Mouse (Mus musculus): Measurements from ENCODE around the gene Ephb3. TPM values are rescaled to one million over a fixed set of nuclear protein-coding genes. Genes with fewer than 3 reads are reported as not detected.

Gene Ephb3
- polyA plus RNA-seq, 1 experiment from 2014 or later, result 71.4 TPM

DNA sequence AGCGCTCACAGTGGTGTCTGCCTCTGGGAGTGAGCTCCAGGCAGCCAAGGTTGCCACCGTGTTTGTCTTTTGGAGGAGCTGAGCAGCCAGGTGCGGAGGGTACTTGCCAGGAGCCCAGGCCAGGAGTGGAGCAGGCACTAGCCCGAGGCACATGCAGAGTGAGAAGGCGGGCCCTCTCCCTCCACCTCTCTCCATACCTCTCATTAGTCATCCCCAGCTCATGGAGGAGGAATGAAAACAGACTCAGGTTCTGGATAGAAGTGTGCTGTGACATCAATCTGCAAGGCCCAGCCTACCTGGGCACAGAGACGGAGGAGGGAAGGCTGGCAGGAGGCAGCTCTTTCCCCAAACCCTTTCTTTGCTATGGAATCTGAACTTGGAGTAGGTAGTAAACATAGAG, 22.1 kb downstream of the Ephb3 start:
- 53% methylated on average over 6 of the region's 6 CpGs for WGBS
- Histone ChIP-seq H3K4me3 (no peak overlapping the region), H3K36me3 (peaks cover 41% of the 10 kb centered on the region), H3K9me3 (no peaks in the 10 kb centered on the region), H3K27ac (peak overlapping the region; percentile 72), H3K27me3 (no peaks in the 10 kb centered on the region), H3K4me1 (peaks cover 40% of the 10 kb centered on the region), H3K9ac (no peak overlapping the region), H3K4me2 (no peak overlapping the region)
- no peak for ATAC-seq (ENCODE audit: insufficient number of reproducible peaks, insufficient read depth, low FRiP score, low TSS enrichment, low read depth)

DNA sequence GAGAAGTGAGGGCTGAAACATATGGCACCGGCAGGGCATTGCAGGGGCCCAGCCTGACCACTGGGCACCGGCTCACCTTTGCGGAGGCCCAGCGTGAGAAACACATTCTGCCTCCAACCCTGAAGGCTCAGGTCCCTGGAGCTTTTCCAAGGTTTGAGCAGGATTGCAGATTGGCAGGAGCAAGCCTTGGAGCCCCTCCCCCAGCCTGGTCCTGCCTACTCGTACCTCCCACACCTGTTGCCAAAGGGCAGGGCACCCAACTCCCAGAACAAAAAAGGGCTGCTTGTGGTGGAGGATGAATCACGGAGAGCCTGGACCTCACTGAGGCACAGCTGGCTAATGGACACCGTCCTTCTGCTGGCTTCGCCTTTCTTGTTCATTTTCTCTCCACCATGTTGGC, 30.6 kb downstream of the Ephb3 start:
- Histone ChIP-seq H3K4me1 (peaks cover 37% of the 10 kb centered on the region), H3K9me3 (no peaks in the 10 kb centered on the region), H3K4me3 (no peak overlapping the region), H3K4me2 (no peak overlapping the region), H3K9ac (no peak overlapping the region), H3K36me3 (no peaks in the 10 kb centered on the region), H3K27ac (no peak overlapping the region), H3K27me3 (no peaks in the 10 kb centered on the region)
- WGBS, result 57% methylated on average over 8 of the region's 8 CpGs
- no peak for ATAC-seq (ENCODE audit: insufficient number of reproducible peaks, insufficient read depth, low FRiP score, low TSS enrichment, low read depth)

DNA sequence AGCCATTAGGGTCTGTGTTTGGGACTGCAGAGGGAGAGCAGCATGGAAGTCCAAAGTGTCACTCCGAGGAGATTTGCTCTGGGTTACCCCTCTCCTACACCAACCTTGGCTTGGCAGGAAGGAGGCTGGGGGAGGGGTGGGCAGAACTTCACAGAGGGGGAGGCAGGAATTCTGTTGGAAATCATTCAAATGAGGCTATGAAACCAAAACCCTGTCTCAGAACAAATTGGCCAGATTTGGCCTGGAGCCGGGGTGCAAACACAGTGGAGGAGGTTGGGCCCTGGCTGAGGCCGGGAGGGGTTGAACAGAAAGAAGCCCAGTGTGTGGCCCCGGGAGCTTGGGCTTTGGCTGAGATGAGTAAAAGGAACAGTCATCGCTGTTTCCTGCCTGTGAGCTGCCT, 34.2 kb downstream of the Ephb3 start:
- Histone ChIP-seq H3K27ac (peak overlapping the region; percentile 78), H3K27me3 (no peaks in the 10 kb centered on the region), H3K9ac (no peak overlapping the region), H3K4me2 (peak overlapping the region; percentile 17; the same call in 1 of the 2 replicates), H3K9me3 (no peaks in the 10 kb centered on the region), H3K36me3 (no peaks in the 10 kb centered on the region), H3K4me1 (peaks cover 61% of the 10 kb centered on the region), H3K4me3 (no peak overlapping the region)
- 7% methylated on average over 5 of the region's 5 CpGs for WGBS
- ATAC-seq (ENCODE audit: insufficient number of reproducible peaks, insufficient read depth, low FRiP score, low TSS enrichment, low read depth), result peak; percentile 67; the same call in 1 of the 2 replicates

DNA sequence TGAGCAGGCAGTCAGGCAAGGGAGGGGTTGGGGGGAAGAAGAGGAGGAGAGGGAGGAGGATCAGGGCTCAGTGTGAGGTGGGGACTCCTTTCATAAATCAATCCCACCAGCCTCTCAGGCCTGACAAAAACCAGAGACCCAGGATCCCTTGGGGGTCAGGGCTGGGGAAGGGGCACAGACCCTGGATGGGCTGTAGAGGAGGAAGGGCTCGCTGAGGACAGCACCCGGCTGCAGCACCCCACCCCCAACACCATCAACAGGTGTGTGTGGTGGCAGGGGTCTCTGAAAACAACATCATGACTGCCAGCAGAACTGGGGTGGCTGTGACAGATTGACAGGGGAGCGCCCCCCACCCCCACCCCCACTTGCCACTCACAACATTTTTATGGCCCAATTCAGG, 36.0 kb downstream of the Ephb3 start:
- Histone ChIP-seq H3K4me3 (no peak overlapping the region), H3K4me2 (no peak overlapping the region), H3K9ac (no peak overlapping the region), H3K27ac (peak overlapping the region; percentile 68), H3K36me3 (no peaks in the 10 kb centered on the region), H3K9me3 (no peaks in the 10 kb centered on the region), H3K4me1 (peaks cover 70% of the 10 kb centered on the region), H3K27me3 (no peaks in the 10 kb centered on the region)
- ATAC-seq (ENCODE audit: insufficient number of reproducible peaks, insufficient read depth, low FRiP score, low TSS enrichment, low read depth), result no peak
- 38% methylated on average over 3 of the region's 3 CpGs for WGBS

DNA sequence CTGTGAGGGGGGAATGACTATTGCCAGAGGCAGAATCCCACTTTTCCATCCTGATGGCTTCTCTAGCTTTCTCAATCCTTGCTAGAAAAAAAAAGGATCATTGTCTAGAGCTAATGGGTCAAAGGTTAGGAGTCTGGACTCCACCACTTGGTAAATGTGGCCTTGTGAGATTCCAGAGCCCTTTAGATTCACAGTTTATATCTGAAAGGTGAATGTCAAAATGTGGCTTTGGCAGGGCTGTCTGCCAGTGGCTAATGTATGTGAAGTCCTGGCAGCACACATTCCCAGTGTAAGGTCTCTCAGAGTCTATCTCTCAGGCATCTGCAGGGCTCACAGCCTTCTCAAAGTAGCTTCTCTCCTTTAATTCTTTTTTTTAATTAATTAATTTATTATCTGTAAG, 36.5 kb downstream of the Ephb3 start:
- Histone ChIP-seq H3K27ac (peak overlapping the region; percentile 68), H3K9me3 (no peaks in the 10 kb centered on the region), H3K4me2 (no peak overlapping the region), H3K36me3 (no peaks in the 10 kb centered on the region), H3K9ac (no peak overlapping the region), H3K4me1 (peaks cover 75% of the 10 kb centered on the region), H3K4me3 (no peak overlapping the region), H3K27me3 (no peaks in the 10 kb centered on the region)
- ATAC-seq (ENCODE audit: insufficient number of reproducible peaks, insufficient read depth, low FRiP score, low TSS enrichment, low read depth), result no peak

DNA sequence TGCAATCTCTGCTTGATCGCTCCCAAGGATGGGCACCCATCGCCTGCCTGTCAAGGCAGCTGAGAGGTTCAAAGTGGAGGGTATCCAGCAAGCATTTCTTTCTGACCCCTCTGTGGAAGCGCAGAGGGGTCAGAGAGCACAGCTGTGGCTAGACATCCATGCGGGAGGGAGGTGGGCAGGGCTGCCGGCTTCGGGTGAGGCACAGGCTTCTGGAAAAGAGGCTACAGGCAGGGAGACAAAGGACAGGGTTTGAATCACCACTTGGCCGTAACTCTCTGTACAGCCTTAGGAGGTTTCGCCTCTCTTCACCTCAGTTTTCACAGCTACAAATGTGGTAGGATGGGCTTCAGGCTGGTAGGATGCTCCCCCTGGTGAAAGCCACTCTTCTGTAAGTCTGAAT, 38.4 kb downstream of the Ephb3 start:
- Histone ChIP-seq H3K27ac (no peak overlapping the region), H3K4me2 (no peak overlapping the region), H3K4me1 (peaks cover 88% of the 10 kb centered on the region), H3K9ac (peak overlapping the region; percentile 32; the same call in 1 of the 2 replicates), H3K4me3 (no peak overlapping the region), H3K9me3 (no peaks in the 10 kb centered on the region), H3K27me3 (no peaks in the 10 kb centered on the region), H3K36me3 (no peaks in the 10 kb centered on the region)
- WGBS, result 36% methylated on average over 8 of the region's 8 CpGs
- no peak for ATAC-seq (ENCODE audit: insufficient number of reproducible peaks, insufficient read depth, low FRiP score, low TSS enrichment, low read depth)

DNA sequence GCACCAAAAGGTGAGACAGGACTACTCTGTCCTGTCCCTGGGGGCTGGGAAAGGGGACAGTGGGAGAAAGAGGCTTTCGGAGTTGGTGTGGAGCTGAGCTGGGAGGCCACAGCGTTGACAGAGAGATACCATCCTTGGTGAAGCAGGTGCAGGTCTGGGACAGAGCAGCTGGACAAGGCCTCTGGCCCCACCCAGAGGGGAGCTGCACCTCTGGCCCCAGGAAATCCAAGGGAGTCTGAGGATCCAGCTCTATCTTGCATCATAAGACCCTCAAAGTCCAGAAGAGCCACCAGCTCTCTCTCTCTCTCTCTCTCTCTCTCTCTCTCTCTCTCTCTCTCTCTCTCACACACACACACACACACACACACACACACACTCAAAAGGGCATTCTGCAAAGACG, 40.2 kb downstream of the Ephb3 start:
- no peaks in the 10 kb centered on the region for H3K27me3 ChIP-seq
- no peak overlapping the region for H3K9ac ChIP-seq
- H3K4me1 ChIP-seq, result peaks cover 86% of the 10 kb centered on the region
- no peaks in the 10 kb centered on the region for H3K36me3 ChIP-seq
- H3K27ac ChIP-seq, result no peak overlapping the region; the same call in 1 of the 2 replicates
- H3K4me2 ChIP-seq, result no peak overlapping the region
- no peak for ATAC-seq (ENCODE audit: insufficient number of reproducible peaks, insufficient read depth, low FRiP score, low TSS enrichment, low read depth)
- no peaks in the 10 kb centered on the region for H3K9me3 ChIP-seq
- H3K4me3 ChIP-seq, result no peak overlapping the region
- WGBS, result 59% methylated on average over 3 of the region's 3 CpGs

DNA sequence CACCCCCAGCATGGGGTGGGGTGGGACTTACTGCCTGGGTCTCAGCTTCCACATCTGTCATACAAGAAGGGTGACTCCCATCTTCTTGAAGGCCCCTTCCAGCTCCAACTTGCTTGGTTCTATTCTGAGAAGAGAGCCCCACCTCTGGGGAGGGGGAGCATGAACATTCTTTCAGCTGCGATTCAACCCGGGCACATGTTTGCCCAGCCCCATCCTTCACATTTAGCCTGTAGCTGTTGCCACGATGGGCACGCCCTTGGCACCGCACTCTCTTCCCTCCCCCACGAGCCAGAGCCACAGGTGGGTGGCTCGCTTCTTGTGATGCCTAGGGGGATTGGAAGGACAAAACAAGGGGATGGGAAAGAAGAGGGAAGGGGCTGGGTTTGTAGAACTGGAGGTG, 40.8 kb downstream of the Ephb3 start:
- 11% methylated on average over 7 of the region's 7 CpGs for WGBS
- Histone ChIP-seq H3K27me3 (no peaks in the 10 kb centered on the region), H3K4me3 (no peak overlapping the region), H3K36me3 (no peaks in the 10 kb centered on the region), H3K4me1 (peaks cover 83% of the 10 kb centered on the region), H3K4me2 (peak overlapping the region; percentile 90), H3K9ac (no peak overlapping the region), H3K9me3 (no peaks in the 10 kb centered on the region), H3K27ac (peak overlapping the region; percentile 92)
- no peak for ATAC-seq (ENCODE audit: insufficient number of reproducible peaks, insufficient read depth, low FRiP score, low TSS enrichment, low read depth)

DNA sequence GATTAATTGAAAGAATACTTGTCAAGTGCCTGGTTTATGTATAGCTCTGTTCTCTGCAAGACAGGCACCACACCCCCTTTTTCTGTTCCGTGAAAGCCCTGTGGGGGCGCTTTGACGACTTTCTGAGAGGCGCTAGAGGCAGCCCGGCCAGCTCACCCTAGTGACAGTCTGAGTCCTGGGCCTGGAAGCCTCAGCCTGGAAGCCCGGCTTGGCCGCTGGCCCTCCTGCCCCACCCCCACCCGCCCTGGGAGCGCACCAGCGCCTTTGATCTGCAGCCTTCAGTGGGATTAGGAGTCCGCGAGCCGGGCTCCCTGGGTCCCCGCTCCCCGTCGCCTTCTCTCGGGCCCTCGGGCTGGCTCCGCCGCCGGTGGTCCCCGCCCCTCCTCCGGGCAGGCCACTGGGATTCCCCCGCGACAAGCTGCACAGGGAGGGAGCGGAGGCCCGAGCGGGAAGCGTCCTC, 41.4 kb downstream of the Ephb3 start:
- H3K9ac ChIP-seq, result peak overlapping the region; percentile 71
- peak; percentile 73 for ATAC-seq (ENCODE audit: insufficient number of reproducible peaks, insufficient read depth, low FRiP score, low TSS enrichment, low read depth)
- WGBS, result under 1% methylated on average over 29 of the region's 29 CpGs
- no peaks in the 10 kb centered on the region for H3K36me3 ChIP-seq
- no peaks in the 10 kb centered on the region for H3K9me3 ChIP-seq
- peak overlapping the region; percentile 92 for H3K27ac ChIP-seq
- no peaks in the 10 kb centered on the region for H3K27me3 ChIP-seq
- H3K4me2 ChIP-seq, result peak overlapping the region; percentile 90
- peak overlapping the region; percentile 45 for H3K4me3 ChIP-seq
- peaks cover 77% of the 10 kb centered on the region for H3K4me1 ChIP-seq

DNA sequence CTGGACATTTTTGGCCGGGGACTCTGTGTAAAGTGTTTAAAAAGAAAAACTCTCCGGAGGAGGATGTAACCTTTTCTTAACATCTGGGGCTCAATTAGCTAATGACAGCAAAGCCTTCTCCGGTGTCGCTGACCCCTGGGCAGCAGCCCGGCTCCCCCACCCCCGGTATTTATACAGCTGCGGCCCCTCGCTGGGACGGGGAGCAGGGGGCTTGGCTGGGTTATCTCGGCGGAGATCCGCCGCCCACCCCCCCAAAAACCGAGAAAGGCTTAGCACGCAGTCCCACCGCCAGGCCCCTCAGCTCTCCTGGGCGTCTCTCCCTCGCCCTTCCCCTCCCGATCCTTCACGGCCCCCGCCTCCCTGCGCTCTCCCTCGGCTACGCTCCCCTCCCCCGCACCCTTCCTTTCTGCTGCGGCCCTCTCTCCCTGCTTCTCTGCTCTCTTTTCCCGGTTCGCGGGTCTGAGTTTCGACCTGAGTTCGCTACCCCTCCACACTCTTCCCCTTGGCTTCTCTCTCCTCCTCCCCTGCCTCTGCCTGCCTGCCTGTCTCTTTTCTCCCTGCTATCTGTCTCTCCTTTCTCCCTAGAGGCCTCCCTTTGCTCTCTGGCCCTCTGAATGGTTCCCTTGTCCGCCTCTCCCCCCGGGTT, 42.0 kb downstream of the Ephb3 start:
- Histone ChIP-seq H3K9me3 (no peaks in the 10 kb centered on the region), H3K9ac (peak overlapping the region; percentile 71), H3K27ac (peak overlapping the region; percentile 92), H3K27me3 (no peaks in the 10 kb centered on the region), H3K4me1 (peaks cover 79% of the 10 kb centered on the region), H3K4me3 (peak overlapping the region; percentile 45), H3K36me3 (no peaks in the 10 kb centered on the region), H3K4me2 (peak overlapping the region; percentile 90)
- peak; percentile 49; the same call in 1 of the 2 replicates for ATAC-seq (ENCODE audit: insufficient number of reproducible peaks, insufficient read depth, low FRiP score, low TSS enrichment, low read depth)
- WGBS, result 1% methylated on average over 33 of the region's 33 CpGs

DNA sequence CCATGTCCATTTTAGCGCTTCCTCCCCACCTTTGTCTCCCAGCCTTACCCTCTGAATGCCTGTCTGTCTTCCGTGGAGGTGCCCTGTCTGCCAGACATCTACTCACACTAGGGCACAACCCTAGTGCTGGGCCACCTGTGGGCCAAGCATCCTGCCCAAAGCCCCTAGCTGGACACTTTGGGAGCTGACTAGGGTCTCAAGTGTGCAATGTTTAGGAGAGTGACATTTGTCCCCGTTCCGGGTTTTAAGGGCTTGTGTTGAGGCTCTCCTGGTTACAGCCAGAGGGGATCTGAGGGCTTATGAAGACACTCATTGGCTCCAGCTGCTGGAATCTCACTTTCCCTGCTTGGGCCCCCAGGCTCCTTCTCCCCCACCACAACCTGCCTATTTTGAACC, 42.5 kb downstream of the Ephb3 start:
- ATAC-seq (ENCODE audit: insufficient number of reproducible peaks, insufficient read depth, low FRiP score, low TSS enrichment, low read depth), result no peak
- Histone ChIP-seq H3K4me1 (peaks cover 84% of the 10 kb centered on the region), H3K27me3 (no peaks in the 10 kb centered on the region)

DNA sequence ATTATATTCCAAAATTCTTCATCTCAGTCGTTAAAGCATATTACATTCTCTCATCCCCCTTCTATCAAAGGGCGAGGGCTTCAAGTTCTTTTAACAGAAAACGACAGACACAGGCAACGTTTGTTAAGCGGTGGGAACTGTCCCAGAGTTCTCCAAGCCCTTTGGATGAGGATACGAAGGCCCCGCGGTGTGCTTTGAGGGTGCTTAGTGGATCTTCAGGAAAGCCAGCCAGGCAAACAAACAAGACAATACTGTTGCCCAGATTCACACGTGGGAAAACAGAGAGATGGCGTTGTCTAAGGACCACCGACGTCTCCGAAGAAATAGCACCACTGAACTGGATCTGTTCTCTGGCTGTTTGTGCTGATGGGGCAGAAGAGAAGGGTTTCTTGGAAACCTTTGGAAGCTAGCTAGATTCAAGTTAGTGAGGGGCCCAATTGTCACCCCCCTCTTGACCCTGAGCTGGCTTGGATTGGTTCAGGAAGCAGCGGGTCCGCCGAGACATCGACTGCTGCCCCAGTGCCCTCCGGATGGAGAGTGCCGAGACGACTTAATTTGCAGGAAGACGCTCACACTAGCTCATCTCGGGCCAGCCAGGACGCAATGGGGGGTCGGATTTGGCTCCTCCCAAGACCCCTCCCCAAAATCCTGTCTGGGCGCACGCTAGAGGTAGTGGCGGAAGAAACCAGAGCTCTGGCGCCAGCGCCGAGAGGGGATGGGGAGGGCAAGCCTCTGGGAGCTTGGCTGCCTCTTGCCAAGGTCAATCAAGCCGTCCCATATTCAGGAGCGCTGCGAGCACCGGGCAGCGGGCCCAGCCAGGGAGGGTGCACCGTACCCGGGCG, 43.5 kb downstream of the Ephb3 start:
- ATAC-seq (ENCODE audit: insufficient number of reproducible peaks, insufficient read depth, low FRiP score, low TSS enrichment, low read depth), result 0 out of 2 replicates have a peak, but pooled peaks have one; percentile 40
- Histone ChIP-seq H3K27ac (peak overlapping the region; percentile 92), H3K27me3 (no peaks in the 10 kb centered on the region), H3K36me3 (no peaks in the 10 kb centered on the region), H3K4me2 (peak overlapping the region; percentile 90), H3K4me1 (peaks cover 85% of the 10 kb centered on the region), H3K4me3 (peak overlapping the region; percentile 48), H3K9ac (peak overlapping the region; percentile 70), H3K9me3 (no peaks in the 10 kb centered on the region)
- 4% methylated on average over 38 of the region's 38 CpGs for WGBS

More for the DNA sequence above, 42.5 kb downstream of the Ephb3 start:
- Histone ChIP-seq H3K27ac (peak overlapping the region; percentile 92), H3K9ac (peak overlapping the region; percentile 71), H3K4me3 (peak overlapping the region; percentile 45), H3K9me3 (no peaks in the 10 kb centered on the region), H3K4me2 (peak overlapping the region; percentile 90), H3K36me3 (no peaks in the 10 kb centered on the region)
- 2% methylated on average over 4 of the region's 4 CpGs for WGBS
